Mouse (Mus musculus) cortical plate, adult 2 months (tissue): ENCODE measurements at regions not wholly inside any gene's neighbourhood (a gene's known extent, or its start where the extent isn't known, plus 50 kb on each side); places are given as distances from the start of the nearest gene placed in this dataset.

ENCODE experiments used
- CTCF ChIP-seq: fragments of 200-500 bp; IDR thresholded peaks from 2 replicates; pipeline ENCODE4 v1.5.1; 2011; ENCODE audit warnings: mild to moderate bottlenecking, control low read depth, low read length; ENCODE audit not compliant: insufficient read depth; ENCODE audit errors: extremely low read depth
- POLR2A ChIP-seq: fragments of 200-500 bp; IDR thresholded peaks from 2 replicates; pipeline ENCODE4 v1.6.1; 2011; ENCODE audit warnings: mild to moderate bottlenecking, low read length, control low read depth; ENCODE audit not compliant: insufficient read depth; ENCODE audit errors: extremely low read depth

- TF ChIP-seq CTCF (no peak), POLR2A (no peak)
These were observed 76.5 kb upstream of the Arid2 start for GRCm38 (mm10) chr15:96210721-96211400.
